Mouse (Mus musculus) CH12.LX (cell line): Measurements from ENCODE around the gene Nrn1l. TPM values are rescaled to one million over a fixed set of nuclear protein-coding genes. Genes with fewer than 3 reads are reported as not detected.

Experiments
- DNase-seq: peaks from one replicate; pipeline ENCODE4 v3.0.0-alpha.2; 2013; ENCODE audit errors: extremely low read depth
- H3K27ac ChIP-seq: 2 replicates; pipeline ENCODE4 v1.5.1; 2012; ENCODE audit warnings: low read depth, mild to moderate bottlenecking, control low read depth, moderate library complexity; ENCODE audit not compliant: insufficient read depth
- H3K27me3 ChIP-seq: replicated peaks from 2 replicates; pipeline ENCODE3; 2012; ENCODE audit warnings: inconsistent platforms
- H3K36me3 ChIP-seq, 2 experiments: replicated peaks in 1 of 2; 2 replicates each; pipeline versions ENCODE3 to v1.6.1; 2012; ENCODE audit warnings: inconsistent platforms in 1 of 2, low read length in 1 of 2, mild to moderate bottlenecking in 1 of 2, mixed read lengths in 1 of 2, moderate library complexity in 1 of 2; ENCODE audit not compliant: control insufficient read depth in 1 of 2, insufficient read depth in 1 of 2
- H3K4me1 ChIP-seq, 2 experiments: 2 replicates each; pipeline ENCODE4 v1.6.1; 2012; ENCODE audit warnings: inconsistent platforms in 1 of 2, moderate library complexity in 1 of 2; ENCODE audit not compliant: insufficient read depth in 2 of 2, control insufficient read depth in 1 of 2
- H3K4me2 ChIP-seq: 2 replicates; pipeline ENCODE4 v1.6.1; 2012; ENCODE audit warnings: low read depth, mild to moderate bottlenecking, control low read depth; ENCODE audit not compliant: poor library complexity, insufficient read depth, severe bottlenecking
- H3K4me3 ChIP-seq, 3 experiments: fragments of 150-350 bp in 1 of 3; sonication (generic) in 1 of 3; replicated peaks in 1 of 3; 2 replicates each; pipeline versions ENCODE3 to v1.5.1; 2011 to 2012; ENCODE audit warnings: low read depth in 2 of 3, low read length in 2 of 3, mild to moderate bottlenecking in 2 of 3, moderate library complexity in 2 of 3, control low read depth in 1 of 3, improper control_type of control experiment in 1 of 3, inconsistent platforms in 1 of 3, mixed read lengths in 1 of 3; ENCODE audit not compliant: poor library complexity in 1 of 3
- H3K79me2 ChIP-seq: replicated peaks from 2 replicates; pipeline ENCODE4 v1.6.1; 2012; ENCODE audit warnings: mild to moderate bottlenecking, moderate library complexity; ENCODE audit not compliant: control insufficient read depth, poor library complexity, insufficient read depth, severe bottlenecking; ENCODE audit errors: extremely low read depth
- H3K9ac ChIP-seq: 2 replicates; pipeline ENCODE4 v1.6.1; 2012; ENCODE audit warnings: low read depth, mild to moderate bottlenecking, control low read depth, moderate library complexity; ENCODE audit not compliant: insufficient read depth
- H3K9me3 ChIP-seq: replicated peaks from 2 replicates; pipeline ENCODE3; 2012; ENCODE audit warnings: low read length, inconsistent platforms, mixed read lengths
- BHLHE40 ChIP-seq: IDR thresholded peaks from 2 replicates; pipeline ENCODE4 v1.6.1; 2011; ENCODE audit warnings: mild to moderate bottlenecking, low read depth, low read length, improper control_type of control experiment
- E2F4 ChIP-seq: IDR thresholded peaks from 2 replicates; pipeline ENCODE4 v1.6.1; 2011; ENCODE audit warnings: low read depth, low read length, improper control_type of control experiment; ENCODE audit not compliant: insufficient replicate concordance
- GABPA ChIP-seq: IDR thresholded peaks from 2 replicates; pipeline ENCODE4 v1.6.1; 2012; ENCODE audit warnings: low read depth, low read length, improper control_type of control experiment, inconsistent platforms; ENCODE audit not compliant: insufficient replicate concordance
- MAZ ChIP-seq: IDR thresholded peaks from 2 replicates; pipeline ENCODE4 v1.6.1; 2012; ENCODE audit warnings: low read depth, mild to moderate bottlenecking, inconsistent platforms, low read length, improper control_type of control experiment, moderate library complexity
- MEF2A ChIP-seq: IDR thresholded peaks from 2 replicates; pipeline ENCODE4 v1.6.1; 2014; ENCODE audit warnings: low read depth, mild to moderate bottlenecking, inconsistent platforms, low read length, improper control_type of control experiment, borderline replicate concordance
- MXI1 ChIP-seq: IDR thresholded peaks from 2 replicates; pipeline ENCODE4 v1.6.1; 2011; ENCODE audit warnings: mild to moderate bottlenecking, low read depth, low read length, improper control_type of control experiment
- MYC ChIP-seq: IDR thresholded peaks from 2 replicates; pipeline ENCODE4 v1.6.1; 2011; ENCODE audit warnings: low read depth, mild to moderate bottlenecking, improper control_type of control experiment, low read length
- NELFE ChIP-seq: IDR thresholded peaks from 2 replicates; pipeline ENCODE4 v1.6.1; 2011; ENCODE audit warnings: low read depth, low read length, improper control_type of control experiment
- NRF1 ChIP-seq: IDR thresholded peaks from 2 replicates; pipeline ENCODE4 v1.6.1; 2014; ENCODE audit warnings: low read depth, mild to moderate bottlenecking, inconsistent platforms, low read length, improper control_type of control experiment, moderate library complexity
- RCOR1 ChIP-seq: conservative IDR thresholded peaks from 2 replicates; pipeline ENCODE4 v1.6.1; 2012; ENCODE audit warnings: low read depth, mild to moderate bottlenecking, inconsistent platforms, low read length, improper control_type of control experiment
- SIN3A ChIP-seq: IDR thresholded peaks from 2 replicates; pipeline ENCODE4 v1.6.1; 2012; ENCODE audit warnings: low read length, improper control_type of control experiment, inconsistent platforms
- TCF12 ChIP-seq: IDR thresholded peaks from 2 replicates; pipeline ENCODE4 v1.6.1; 2014; ENCODE audit warnings: low read depth, mild to moderate bottlenecking, inconsistent platforms, low read length, improper control_type of control experiment
- ZKSCAN1 ChIP-seq: IDR thresholded peaks from 2 replicates; pipeline ENCODE4 v1.6.1; 2012; ENCODE audit warnings: low read depth, inconsistent platforms, low read length, improper control_type of control experiment, borderline replicate concordance
- ZMIZ1 ChIP-seq: IDR thresholded peaks from 2 replicates; pipeline ENCODE4 v1.6.1; 2012; ENCODE audit warnings: low read depth, mild to moderate bottlenecking, inconsistent platforms, low read length, improper control_type of control experiment
- ZNF384 ChIP-seq: IDR thresholded peaks from 2 replicates; pipeline ENCODE4 v1.6.1; 2012; ENCODE audit warnings: low read depth, low read length, improper control_type of control experiment, inconsistent platforms
- dilution Hi-C: fragments of 300-500 bp; cut with MboI; formaldehyde crosslinking; loops from 2 replicates; pipeline ENCODE4 v1.14.3; 2020; ENCODE audit warnings: low sequenced_read_pairs; ENCODE audit not compliant: extremely low pct_unique_long_range_greater_than_20kb, extremely low pct_ligation_motif_present
- in situ Hi-C: fragments of 300-500 bp; cut with MboI; formaldehyde crosslinking; loops from 3 replicates; pipeline ENCODE4 v1.14.3; 2019; ENCODE audit warnings: low sequenced_read_pairs, low pct_ligation_motif_present, low pct_unique_long_range_greater_than_20kb, mixed read lengths
- polyA plus RNA-seq: library from polyadenylated mRNA; unstranded; fragments of >175 nt; gene quantifications from 2 replicates; pipeline ENCODE4 v1.2.1, GENCODE M21; 2012; ENCODE audit warnings: low read depth; ENCODE audit not compliant: insufficient read length
- total RNA-seq, 2 experiments: library from RNA; depleted of rRNA; stranded (reverse); fragments of 300-350 nt in 1 of 2; fragments of >200 nt in 1 of 2; gene quantifications; 2 replicates each; pipeline ENCODE4 v1.2.3; 2012 to 2014

The Nrn1l gene
- total and polyA plus RNA-seq, 3 experiments: 0.38 TPM; not detected in 2

- TF ChIP-seq SIN3A (0 out of 2 replicates have a peak, but pooled peaks have one; percentile 7), RCOR1 (no peak)
Observed at GRCm38 (mm10) chr8:105938306-105938669, 44.9 kb downstream of the Nrn1l start, which contains the start of gene Psmb10 (continued).

GRCm38 (mm10) chr8:105942026-105942425 is 48.7 kb downstream of the Nrn1l start:
- H3K27ac ChIP-seq: no peak overlapping the region
- no peaks in the 10 kb centered on the region for H3K27me3 ChIP-seq
- dilution Hi-C loops: no loop called here
- H3K36me3 ChIP-seq: peaks cover 22 to 58% of the 10 kb centered on the region in 2 experiments
- H3K4me2 ChIP-seq: no peak overlapping the region
- peaks cover 0 to 15% of the 10 kb centered on the region in 2 experiments; a peak in 2 of 4 replicates for H3K4me1 ChIP-seq
- H3K79me2 ChIP-seq: no peaks in the 10 kb centered on the region
- H3K9me3 ChIP-seq: no peaks in the 10 kb centered on the region
- no peak overlapping the region for H3K9ac ChIP-seq
- in situ Hi-C loops: no loop called here
- no peak for DNase-seq
- no peak overlapping the region for H3K4me3 ChIP-seq
- TF ChIP-seq MYC (no peak), BHLHE40 (no peak), MXI1 (no peak), ZMIZ1 (no peak), E2F4 (no peak), MEF2A (no peak), ZKSCAN1 (no peak), RCOR1 (no peak), NELFE (no peak)

- TF ChIP-seq ZKSCAN1 (no peak), GABPA (no peak), ZMIZ1 (no peak), MAZ (no peak), ZNF384 (no peak), NRF1 (no peak), TCF12 (no peak)
- TF ChIP-seq, all 38 proteins: peak for 0
- H3K9ac ChIP-seq: no peak overlapping the region
- H3K4me2 ChIP-seq: no peak overlapping the region
- H3K9me3 ChIP-seq: no peaks in the 10 kb centered on the region
- in situ Hi-C loops (no loop called here), dilution Hi-C loops (no loop called here)
- no peaks in the 10 kb centered on the region for H3K79me2 ChIP-seq
- H3K4me1 ChIP-seq: peaks cover 0 to 15% of the 10 kb centered on the region in 2 experiments; a peak in 2 of 4 replicates
- H3K4me3 ChIP-seq: no peak overlapping the region
- no peaks in the 10 kb centered on the region for H3K27me3 ChIP-seq
- DNase-seq: no peak
- no peak overlapping the region for H3K27ac ChIP-seq
- H3K36me3 ChIP-seq: peaks cover 22 to 63% of the 10 kb centered on the region in 2 experiments
Observed at GRCm38 (mm10) chr8:105942542-105942941, 49.2 kb downstream of the Nrn1l start.
